Mouse (Mus musculus) hindbrain, embryonic 12.5 days (tissue): ENCODE data around the gene Cldn15. TPM values are rescaled to one million over a fixed set of nuclear protein-coding genes. Genes with fewer than 3 reads are reported as not detected.

Experiments
- ATAC-seq: fragments of 200-750 bp; cut with Nextera tagmentation; 2 replicates; pipeline ENCODE4 v1.8.0; 2017; ENCODE audit warnings: moderate TSS enrichment; ENCODE audit not compliant: low FRiP score
- H3K27ac ChIP-seq: fragments of 300-500 bp; sonication (generic); 2 replicates; pipeline ENCODE4 v1.5.1; 2016; ENCODE audit warnings: mild to moderate bottlenecking
- H3K27me3 ChIP-seq: fragments of 300-500 bp; sonication (generic); 2 replicates; pipeline ENCODE4 v1.6.1; 2016; ENCODE audit warnings: mild to moderate bottlenecking
- H3K36me3 ChIP-seq: fragments of 300-500 bp; sonication (generic); 2 replicates; pipeline ENCODE4 v1.6.1; 2016; ENCODE audit warnings: mild to moderate bottlenecking
- H3K4me1 ChIP-seq: fragments of 300-500 bp; sonication (generic); 2 replicates; pipeline ENCODE4 v1.6.1; 2016
- H3K4me2 ChIP-seq: fragments of 300-500 bp; sonication (generic); replicated peaks from 2 replicates; pipeline ENCODE4 v1.6.1; 2016; ENCODE audit warnings: mild to moderate bottlenecking
- H3K4me3 ChIP-seq: fragments of 300-500 bp; sonication (generic); 2 replicates; pipeline ENCODE4 v1.5.1; 2016; ENCODE audit warnings: mild to moderate bottlenecking
- H3K9ac ChIP-seq: fragments of 300-500 bp; sonication (generic); 2 replicates; pipeline ENCODE4 v1.6.1; 2016; ENCODE audit warnings: mild to moderate bottlenecking, moderate library complexity
- H3K9me3 ChIP-seq: fragments of 300-500 bp; sonication (generic); replicated peaks from 2 replicates; pipeline ENCODE4 v1.6.1; 2016; ENCODE audit warnings: mild to moderate bottlenecking
- WGBS: fragments of 180-500 bp; shearing (Covaris S2); methylation state at CpG from one replicate; pipeline ENCODE4 v1.1.7; 2016; 5-methylcytosine and 5-hydroxymethylcytosine counted together
- microRNA counts: library from miRNA; unstranded; fragments of <30 nt; microRNA quantifications from one replicate; lab custom pipeline; 2017
- microRNA-seq: library from miRNA; unstranded; fragments of <30 nt; microRNA quantifications from one replicate; pipeline ENCODE4, GENCODE M21; 2017
- polyA plus RNA-seq: library from polyadenylated mRNA; unstranded; fragments of >200 nt; fragmentation: Nextera tagmentation; extraction: Ambion mirVana; gene quantifications from 2 replicates; pipeline ENCODE4 v1.2.1, GENCODE M21; 2016

Gene Cldn15
- polyA plus RNA-seq, 1 experiment from 2014 or later: 0.28 TPM

DNA sequence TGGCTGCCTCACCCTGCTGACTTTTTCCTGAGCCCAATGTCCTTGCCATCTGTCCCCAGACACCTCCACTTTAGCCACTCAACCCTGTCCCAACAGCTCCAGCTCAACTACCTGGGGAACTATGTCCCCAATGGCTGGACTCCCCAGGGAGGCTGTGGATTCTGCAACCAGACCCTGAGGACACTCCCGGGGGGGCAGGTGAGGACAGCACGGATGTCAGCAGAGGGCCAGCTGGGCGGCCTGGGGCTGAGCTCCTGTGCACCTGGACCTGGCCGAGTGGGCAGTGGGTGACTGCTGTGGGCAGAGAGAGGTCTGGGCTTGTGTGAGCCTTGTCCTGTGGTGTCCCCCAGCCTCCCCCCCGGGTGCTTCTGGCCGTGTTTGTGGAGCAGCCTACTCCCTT, 23.4 kb downstream of the Cldn15 start:
- no peak overlapping the region for H3K4me2 ChIP-seq
- no peaks in the 10 kb centered on the region for H3K9me3 ChIP-seq
- no peak overlapping the region for H3K27ac ChIP-seq
- WGBS: 97% methylated on average over 6 of the region's 6 CpGs
- peaks cover 20% of the 10 kb centered on the region for H3K4me1 ChIP-seq
- ATAC-seq: no peak
- H3K36me3 ChIP-seq: peaks cover 59% of the 10 kb centered on the region
- no peaks in the 10 kb centered on the region for H3K27me3 ChIP-seq
- no peak overlapping the region for H3K9ac ChIP-seq
- no peak overlapping the region for H3K4me3 ChIP-seq

DNA sequence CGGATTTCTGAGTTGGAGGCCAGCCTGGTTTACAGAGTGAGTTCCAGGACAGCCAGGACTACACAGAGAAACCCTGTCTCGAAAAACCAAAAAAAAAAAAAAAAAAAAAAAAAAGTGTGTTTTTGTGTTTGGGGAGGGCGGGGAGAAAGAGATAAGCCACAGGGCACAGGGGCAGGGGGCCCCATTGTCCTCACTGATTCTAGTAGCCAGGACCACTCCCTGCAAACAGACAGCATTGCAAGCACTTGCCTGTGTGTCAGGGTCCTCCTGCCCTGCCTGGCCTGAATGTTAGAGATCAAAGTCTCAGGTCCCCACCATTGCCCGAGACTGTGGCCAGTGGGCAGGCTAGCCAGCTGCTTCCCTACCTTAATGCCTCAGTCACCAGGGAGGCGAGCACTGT, 33.0 kb downstream of the Cldn15 start:
- Histone ChIP-seq H3K36me3 (peaks cover 22% of the 10 kb centered on the region), H3K27me3 (no peaks in the 10 kb centered on the region), H3K9ac (no peak overlapping the region), H3K9me3 (no peaks in the 10 kb centered on the region), H3K27ac (no peak overlapping the region), H3K4me3 (no peak overlapping the region), H3K4me1 (peaks cover 2% of the 10 kb centered on the region; the same call in 1 of the 2 replicates), H3K4me2 (no peak overlapping the region)
- WGBS: 85% methylated on average over 3 of the region's 5 CpGs
- ATAC-seq: no peak

DNA sequence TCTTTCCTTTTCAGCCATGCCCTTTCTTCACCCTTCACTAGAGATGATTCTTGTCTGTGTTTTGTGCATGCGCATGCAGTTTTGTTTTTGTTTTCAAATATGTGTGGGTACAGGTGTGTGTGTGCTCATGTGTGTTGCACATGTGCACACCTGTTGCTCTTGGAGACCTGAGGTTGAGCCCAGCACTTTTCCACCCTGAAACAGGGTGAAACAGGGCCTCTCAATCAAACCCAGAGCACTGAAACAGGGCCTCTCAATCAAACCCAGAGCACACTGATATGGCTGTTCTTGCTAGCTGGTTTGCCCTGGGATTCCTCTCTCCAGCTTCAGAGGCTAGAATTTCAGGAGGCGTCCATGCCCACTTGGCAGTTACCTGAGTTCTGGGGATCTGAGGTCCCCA, 34.2 kb downstream of the Cldn15 start:
- no peak for ATAC-seq
- no peak overlapping the region for H3K9ac ChIP-seq
- no peak overlapping the region for H3K4me3 ChIP-seq
- H3K27ac ChIP-seq: no peak overlapping the region
- H3K4me1 ChIP-seq: peaks cover 2% of the 10 kb centered on the region; the same call in 1 of the 2 replicates
- H3K9me3 ChIP-seq: no peaks in the 10 kb centered on the region
- WGBS: 88% methylated on average over 2 of the region's 2 CpGs
- peaks cover 11% of the 10 kb centered on the region for H3K36me3 ChIP-seq
- no peaks in the 10 kb centered on the region for H3K27me3 ChIP-seq
- no peak overlapping the region for H3K4me2 ChIP-seq

DNA sequence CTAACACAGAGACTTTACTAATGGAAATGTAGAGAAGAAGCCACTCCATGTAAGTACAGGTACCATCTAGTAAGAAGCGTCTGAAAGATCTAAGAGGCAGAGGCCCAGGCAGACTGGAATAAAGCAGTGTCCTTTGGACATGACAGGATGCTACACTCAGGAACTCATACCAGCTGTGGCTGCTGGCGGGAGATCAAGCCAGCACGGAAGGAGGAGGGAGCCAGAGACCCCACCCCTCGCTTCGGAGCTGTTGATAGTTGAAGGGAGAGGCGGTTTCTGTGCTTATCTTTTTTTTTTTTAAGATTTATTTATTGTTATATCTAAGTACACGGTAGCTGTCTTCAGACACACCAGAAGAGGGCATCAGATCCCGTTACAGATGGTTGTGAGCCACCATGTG, 40.9 kb downstream of the Cldn15 start:
- no peaks in the 10 kb centered on the region for H3K27me3 ChIP-seq
- no peak overlapping the region for H3K27ac ChIP-seq
- WGBS: 75% methylated on average over 8 of the region's 8 CpGs
- no peak overlapping the region for H3K4me3 ChIP-seq
- H3K9me3 ChIP-seq: no peaks in the 10 kb centered on the region
- no peaks in the 10 kb centered on the region for H3K4me1 ChIP-seq
- H3K36me3 ChIP-seq: no peaks in the 10 kb centered on the region
- no peak overlapping the region for H3K9ac ChIP-seq
- no peak for ATAC-seq
- H3K4me2 ChIP-seq: no peak overlapping the region

DNA sequence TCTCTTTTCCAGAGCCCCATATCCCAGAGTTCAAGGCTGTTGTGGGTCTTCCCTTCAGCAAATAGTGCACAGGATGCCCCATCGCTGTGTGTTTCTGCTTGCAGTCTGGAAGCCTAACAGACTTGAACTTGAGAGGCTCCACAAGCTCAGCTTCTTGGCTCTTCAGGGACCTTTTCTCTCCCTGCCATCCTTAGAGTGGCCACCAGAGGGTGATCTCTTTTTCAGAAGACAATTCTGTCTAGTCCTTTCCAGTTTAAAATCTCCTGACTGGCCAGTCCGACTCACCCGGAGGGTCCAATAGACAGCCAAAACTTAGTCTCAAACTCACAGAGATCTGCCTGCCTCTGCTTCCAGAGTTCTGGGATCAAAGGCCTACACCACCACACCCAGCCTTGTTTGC, 43.6 kb downstream of the Cldn15 start:
- H3K4me2 ChIP-seq: no peak overlapping the region
- H3K27ac ChIP-seq: no peak overlapping the region
- 46% methylated on average over 3 of the region's 3 CpGs for WGBS
- no peak overlapping the region for H3K4me3 ChIP-seq
- H3K9ac ChIP-seq: no peak overlapping the region
- H3K36me3 ChIP-seq: no peaks in the 10 kb centered on the region
- no peaks in the 10 kb centered on the region for H3K27me3 ChIP-seq
- ATAC-seq: no peak
- H3K9me3 ChIP-seq: no peaks in the 10 kb centered on the region
- no peaks in the 10 kb centered on the region for H3K4me1 ChIP-seq

DNA sequence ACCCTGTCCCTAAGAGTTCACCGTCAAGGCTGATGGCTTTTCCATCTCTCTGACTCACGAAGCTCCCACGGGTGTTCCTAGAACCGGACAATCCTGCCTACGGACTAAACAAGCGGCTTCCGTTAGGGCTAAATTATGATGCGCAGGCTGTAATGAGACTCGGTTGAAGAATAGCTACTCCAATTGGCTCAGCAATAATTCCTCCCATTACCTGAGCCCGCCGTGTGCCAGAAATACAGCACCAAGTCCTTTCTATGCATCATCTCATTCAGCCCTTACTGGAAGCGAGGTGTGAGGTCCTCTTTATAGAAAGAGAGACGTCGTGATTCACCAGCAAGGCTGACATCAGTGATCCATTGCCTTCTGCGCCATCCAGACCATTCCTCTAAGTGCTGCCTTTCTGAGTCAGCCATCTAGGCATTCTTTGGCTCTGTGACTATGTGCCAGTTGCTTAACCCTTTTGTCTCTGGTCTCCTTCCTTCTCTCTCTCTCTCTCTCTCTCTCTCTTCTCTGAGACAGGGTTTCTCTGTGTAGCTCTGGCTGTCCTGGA, 46.1 kb downstream of the Cldn15 start:
- Histone ChIP-seq H3K4me1 (no peaks in the 10 kb centered on the region), H3K36me3 (no peaks in the 10 kb centered on the region), H3K4me2 (no peak overlapping the region), H3K4me3 (no peak overlapping the region), H3K27me3 (no peaks in the 10 kb centered on the region), H3K9me3 (no peaks in the 10 kb centered on the region), H3K27ac (no peak overlapping the region), H3K9ac (no peak overlapping the region)
- 69% methylated on average over 15 of the region's 15 CpGs for WGBS
- ATAC-seq: no peak

DNA sequence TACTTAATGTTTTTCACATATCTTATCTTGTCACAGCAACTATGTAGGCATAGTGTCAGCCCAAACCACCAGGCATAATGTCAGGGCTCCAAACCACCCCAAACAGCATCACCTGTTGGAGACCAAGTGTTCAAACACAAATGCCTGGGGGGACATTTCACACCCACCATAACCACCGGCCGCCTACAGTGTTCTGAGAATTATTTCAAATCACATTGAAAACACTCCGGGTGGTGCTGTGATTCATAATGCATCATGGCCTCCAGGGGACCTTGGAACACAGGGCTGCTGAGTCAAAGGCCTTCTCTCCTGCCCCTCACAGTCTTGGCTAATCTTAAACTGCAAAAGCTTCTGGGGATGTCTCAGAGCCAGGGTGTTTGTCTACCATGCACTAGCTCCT, 49.5 kb downstream of the Cldn15 start:
- ATAC-seq: no peak
- Histone ChIP-seq H3K27ac (no peak overlapping the region), H3K4me1 (no peaks in the 10 kb centered on the region), H3K4me3 (no peak overlapping the region), H3K4me2 (no peak overlapping the region), H3K27me3 (no peaks in the 10 kb centered on the region), H3K9me3 (no peaks in the 10 kb centered on the region), H3K36me3 (no peaks in the 10 kb centered on the region), H3K9ac (no peak overlapping the region)
- WGBS: 86% methylated on average over 3 of the region's 3 CpGs

DNA sequence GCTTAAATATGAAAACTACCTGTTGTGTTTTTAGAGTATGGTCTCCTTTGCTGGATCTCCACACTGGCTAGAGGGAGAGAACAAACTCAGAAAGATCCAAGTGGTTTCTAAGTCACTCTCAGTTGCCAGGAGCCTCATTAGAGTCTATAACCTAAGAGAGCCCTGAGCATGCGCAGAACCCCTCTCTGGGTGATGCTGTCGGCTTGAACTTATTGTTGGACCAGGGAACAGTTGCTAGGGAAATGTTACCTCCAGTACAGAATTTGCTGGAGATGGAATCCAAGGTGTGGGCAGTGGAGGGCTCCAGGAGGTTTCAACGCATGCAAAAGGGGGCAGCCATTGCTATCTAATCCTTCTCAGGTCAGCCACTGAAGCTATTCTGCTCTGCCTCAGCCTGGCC, 57.9 kb downstream of the Cldn15 start:
- Histone ChIP-seq H3K36me3 (no peaks in the 10 kb centered on the region), H3K9me3 (no peaks in the 10 kb centered on the region), H3K27ac (no peak overlapping the region), H3K4me1 (peaks cover 7% of the 10 kb centered on the region), H3K4me2 (no peak overlapping the region), H3K27me3 (peaks cover 62% of the 10 kb centered on the region), H3K9ac (no peak overlapping the region), H3K4me3 (no peak overlapping the region)
- ATAC-seq: no peak
- 61% methylated on average over 3 of the region's 3 CpGs for WGBS

DNA sequence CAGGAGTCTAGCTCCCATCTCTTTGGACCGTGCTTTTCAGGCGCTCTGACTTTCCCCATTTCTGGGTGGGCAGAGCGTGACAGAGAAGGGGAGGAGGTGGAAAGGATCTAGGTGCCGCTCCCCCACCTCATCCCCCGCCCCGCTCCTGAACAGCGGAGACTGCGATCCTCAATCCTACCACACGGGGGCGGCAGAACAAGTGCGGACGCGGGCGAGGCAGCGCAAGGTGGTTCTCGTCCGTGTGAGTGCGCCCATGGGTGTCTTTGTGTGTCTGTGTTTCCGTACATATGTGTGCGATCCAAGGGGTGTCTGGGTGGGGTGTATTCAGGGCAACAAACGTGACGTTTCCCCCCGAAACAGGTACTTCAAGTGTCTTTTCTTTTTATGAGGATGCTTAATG, 58.7 kb downstream of the Cldn15 start:
- no peaks in the 10 kb centered on the region for H3K9me3 ChIP-seq
- no peaks in the 10 kb centered on the region for H3K36me3 ChIP-seq
- no peak overlapping the region for H3K9ac ChIP-seq
- under 1% methylated on average over 23 of the region's 23 CpGs for WGBS
- H3K4me2 ChIP-seq: peak overlapping the region; percentile 38
- ATAC-seq: no peak
- no peak overlapping the region for H3K4me3 ChIP-seq
- peaks cover 11% of the 10 kb centered on the region for H3K4me1 ChIP-seq
- no peak overlapping the region for H3K27ac ChIP-seq
- H3K27me3 ChIP-seq: peaks cover 69% of the 10 kb centered on the region

MicroRNA genes within 50 kb of the gene (microRNA counts, 519-probe panel; counts per million panel counts)
- microRNA mmu-miR-702 (lab: Ali Mortazavi, UCI): 470 counts per million, percentile 58 among the panel's probes with 10 or more counts

Small RNA genes within 50 kb of the gene (microRNA-seq; reads per million reads assigned to microRNA genes)
- 113 reads per million, percentile 48 among the genes with 10 or more reads in this experiment for gene Mir702

Other genes with a start within 250 kb of the Cldn15 start
- gene Col26a1, start 83.4 kb upstream of the Cldn15 start, polyA plus RNA-seq: 115 and 124 TPM in 2 replicates
- 94.9 and 106 TPM in 2 replicates for gene Ift22, start 58.5 kb upstream of the Cldn15 start, polyA plus RNA-seq
- gene Fis1, start 13.3 kb upstream of the Cldn15 start, polyA plus RNA-seq: 294 and 324 TPM in 2 replicates
- gene Plod3, start 20.4 kb downstream of the Cldn15 start, polyA plus RNA-seq: 43.3 and 44.7 TPM in 2 replicates
- gene Znhit1, start 21.4 kb downstream of the Cldn15 start, polyA plus RNA-seq: 101 and 103 TPM in 2 replicates
- 1.4 and 2.1 TPM in 2 replicates for gene Vgf, start 59.8 kb downstream of the Cldn15 start, polyA plus RNA-seq
- gene Ap1s1, start 79.5 kb downstream of the Cldn15 start, polyA plus RNA-seq: 183 and 186 TPM in 2 replicates
- gene Serpine1, start 105.7 kb downstream of the Cldn15 start, polyA plus RNA-seq: 0.10 TPM in 1 of 2 replicates, not detected in the other
- gene Trim56, start 149.6 kb downstream of the Cldn15 start, polyA plus RNA-seq: 4.2 and 5.7 TPM in 2 replicates
- not detected in 2 replicates for gene Muc3, start 182.7 kb downstream of the Cldn15 start, polyA plus RNA-seq
- not detected in 2 replicates for gene Muc3a, start 245.8 kb downstream of the Cldn15 start, polyA plus RNA-seq